Mouse (Mus musculus) heart, adult 2 months (tissue): Measurements from ENCODE around the gene Sash3.

ENCODE experiments used
- CTCF ChIP-seq: fragments of 200-600 bp; IDR thresholded peaks from 2 replicates; pipeline ENCODE4 v1.8.1; 2022; ENCODE audit warnings: antibody characterized with exemption, mild to moderate bottlenecking, moderate library complexity
- POLR2A ChIP-seq: fragments of 200-500 bp; IDR thresholded peaks from 2 replicates; pipeline ENCODE4 v1.6.1; 2011; ENCODE audit warnings: mild to moderate bottlenecking, low read depth, low read length, control low read depth; ENCODE audit not compliant: insufficient read depth

DNA sequence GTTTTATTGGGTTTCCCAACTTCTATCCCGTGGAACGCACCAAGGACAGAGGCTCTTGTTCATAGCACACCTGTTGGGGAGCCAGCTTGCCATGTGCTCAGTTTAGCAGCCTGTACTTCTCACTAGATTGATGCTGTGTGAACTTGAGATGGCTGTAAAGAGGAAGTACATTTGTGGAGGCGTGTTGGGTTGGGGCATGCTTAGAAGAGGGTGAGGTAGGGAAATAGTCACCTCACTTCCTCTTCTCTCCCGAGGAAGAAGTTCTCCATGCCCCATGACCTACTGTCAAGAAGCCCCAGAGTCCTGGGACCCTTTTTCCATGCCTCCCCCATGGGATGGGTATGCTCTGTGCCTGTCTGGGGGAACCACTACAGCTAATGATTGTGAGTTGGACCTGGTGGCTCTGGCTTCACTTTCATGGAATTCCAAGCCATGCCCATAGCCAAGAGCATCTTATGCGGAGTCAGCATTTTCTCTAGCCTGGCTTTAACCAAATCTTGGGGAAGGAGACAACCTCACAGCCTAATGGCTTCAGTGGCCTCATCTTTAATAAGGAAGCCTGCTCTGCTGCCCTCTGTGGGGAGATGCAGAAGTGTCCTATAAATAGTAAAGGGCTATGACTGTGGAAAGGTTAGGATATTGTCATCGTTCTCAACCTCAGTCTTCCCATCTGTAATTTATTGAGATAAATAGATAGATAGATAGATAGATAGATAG lies 18.6 kb upstream of the Sash3 start:
- no peak for TF ChIP-seq POLR2A
- TF ChIP-seq CTCF, result peak; percentile 26; the same call in 1 of the 2 replicates
